Mouse (Mus musculus) urinary bladder, adult 18-20 months (tissue): ENCODE data around the gene Calhm3.
A peak's percentile ranks its signal among the peaks of the same experiment; 100 is the strongest.

Experiments
- DNase-seq, 2 experiments: peaks; one replicate each; pipeline ENCODE4 v3.0.0; 2022; ENCODE audit warnings: low spot score in 2 of 2, mixed read lengths in 2 of 2

Calhm3 gene

DNA sequence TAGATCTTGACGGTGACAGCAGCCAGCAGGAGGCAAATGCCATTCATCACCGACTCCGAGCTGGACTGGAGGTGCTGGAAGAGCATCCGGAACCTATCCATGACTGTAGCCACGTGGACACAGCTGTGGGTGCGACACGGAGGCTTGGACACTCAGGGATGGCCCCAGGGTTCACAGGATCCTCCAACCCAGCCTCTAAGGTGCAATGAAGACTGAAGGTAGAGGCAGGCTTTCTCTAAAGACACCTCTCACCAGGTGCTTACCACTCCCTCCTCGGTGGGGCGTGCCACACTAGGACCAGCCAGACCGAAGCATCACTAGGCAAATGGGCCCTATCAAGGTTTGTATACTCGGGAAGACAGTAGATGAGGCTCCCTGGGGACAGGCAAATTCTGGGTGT, at the start of gene Calhm3:
TSS of gene Calhm3 (minus strand) at position 101 of the 400 bp plus-strand sequence.
- DNase-seq: no peak

GRCm38 (mm10) chr19:47206126-47206525, 48.6 kb upstream of the Calhm3 start:
- no peak for DNase-seq

- no peak for DNase-seq
These were observed 47.1 kb upstream of the Calhm3 start for GRCm38 (mm10) chr19:47204653-47205052.

- no peak for DNase-seq
These were observed 45.5 kb upstream of the Calhm3 start for GRCm38 (mm10) chr19:47203042-47203441.

DNA sequence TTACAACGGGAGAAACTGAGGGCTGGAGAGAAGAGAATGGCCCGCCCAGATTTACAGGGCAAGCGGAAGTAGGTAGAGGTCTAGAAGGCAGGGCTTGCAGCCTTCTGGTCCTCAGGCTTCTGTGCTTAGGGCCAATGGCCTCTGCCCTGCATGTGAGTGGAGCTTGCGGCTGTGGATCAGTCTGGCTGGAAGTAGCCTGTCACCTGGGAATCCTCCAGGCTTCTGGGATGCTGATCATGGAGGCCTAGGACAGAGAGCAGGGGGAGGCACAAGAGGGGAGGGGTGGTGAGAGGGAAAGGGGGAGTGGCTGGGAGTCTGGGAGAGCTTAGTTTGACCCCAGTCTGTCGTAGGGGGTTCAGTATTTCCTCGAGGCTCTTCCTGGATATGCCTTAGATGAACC, 44.9 kb upstream of the Calhm3 start:
- DNase-seq: no peak

DNA sequence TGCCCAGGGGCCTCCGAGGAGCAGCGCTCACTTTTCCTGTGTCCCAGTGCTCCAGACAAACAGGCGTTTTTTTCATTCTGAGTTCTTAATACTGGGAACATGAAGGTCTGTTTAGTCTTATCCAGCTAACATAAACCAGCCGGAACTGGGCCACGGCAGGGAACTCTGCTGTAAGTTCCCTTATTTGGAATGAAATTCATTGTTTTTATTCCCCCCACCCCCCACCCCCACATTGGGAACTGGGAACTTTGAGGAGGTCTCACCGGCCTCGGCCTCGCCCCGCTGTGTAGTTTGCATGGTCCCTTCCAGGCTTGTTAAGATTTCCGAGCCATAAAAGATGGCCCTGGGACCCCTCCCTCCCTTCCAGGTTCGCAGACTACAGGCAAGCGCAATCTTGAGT, 44.4 kb upstream of the Calhm3 start:
- DNase-seq: no peak

DNA sequence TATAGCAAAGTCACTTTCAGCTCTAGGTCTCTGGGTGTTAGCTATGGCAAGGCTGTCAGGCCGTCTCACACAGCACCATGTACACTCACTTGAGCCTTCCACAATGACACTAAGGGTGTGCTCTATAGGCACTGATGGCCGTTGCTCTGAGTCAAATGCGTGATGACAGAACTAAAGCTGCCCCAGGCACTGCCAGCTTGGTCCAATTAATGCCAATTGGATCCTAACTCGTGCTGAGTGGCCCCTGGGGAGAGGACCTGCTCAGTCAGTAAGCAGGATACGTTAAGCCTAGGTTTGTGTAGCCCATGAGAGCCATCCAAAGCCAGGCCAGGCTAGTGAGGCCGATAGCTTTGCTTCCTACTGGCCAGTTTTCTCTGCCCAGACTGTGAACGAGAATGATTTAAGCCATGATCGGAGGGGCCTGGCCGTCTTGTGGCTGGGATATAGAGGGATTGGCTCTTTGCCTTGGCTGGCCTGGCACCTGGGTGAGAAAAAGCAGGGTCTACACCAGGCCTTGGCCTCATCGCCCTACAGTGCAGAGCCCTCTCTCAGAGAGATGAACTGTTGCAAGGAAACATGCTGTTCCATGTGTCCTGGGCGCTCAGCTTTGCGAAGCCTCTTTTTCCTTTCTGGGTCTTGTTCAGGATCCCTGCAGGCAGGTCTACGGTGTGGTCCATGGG, 41.2 kb upstream of the Calhm3 start:
- no peak for DNase-seq

DNA sequence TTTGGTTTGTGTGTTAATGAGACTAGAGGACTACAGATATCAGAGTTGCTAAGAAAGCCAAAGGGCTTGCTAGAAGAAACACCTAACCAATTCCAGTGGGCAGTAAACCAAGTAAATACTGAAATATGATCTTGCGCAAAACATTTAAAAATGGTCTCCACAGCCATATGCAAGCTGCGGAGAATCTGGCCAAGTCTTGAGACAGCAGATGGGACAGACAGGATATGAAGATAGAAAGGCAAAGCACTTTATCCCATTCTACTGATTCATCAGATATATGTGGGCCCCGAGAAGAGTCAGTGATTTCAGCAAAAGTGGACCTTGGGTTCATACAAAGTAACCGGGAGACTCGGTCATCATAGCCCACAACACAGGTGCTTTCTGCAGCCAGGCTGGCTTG, 34.6 kb upstream of the Calhm3 start:
- DNase-seq: no peak

DNA sequence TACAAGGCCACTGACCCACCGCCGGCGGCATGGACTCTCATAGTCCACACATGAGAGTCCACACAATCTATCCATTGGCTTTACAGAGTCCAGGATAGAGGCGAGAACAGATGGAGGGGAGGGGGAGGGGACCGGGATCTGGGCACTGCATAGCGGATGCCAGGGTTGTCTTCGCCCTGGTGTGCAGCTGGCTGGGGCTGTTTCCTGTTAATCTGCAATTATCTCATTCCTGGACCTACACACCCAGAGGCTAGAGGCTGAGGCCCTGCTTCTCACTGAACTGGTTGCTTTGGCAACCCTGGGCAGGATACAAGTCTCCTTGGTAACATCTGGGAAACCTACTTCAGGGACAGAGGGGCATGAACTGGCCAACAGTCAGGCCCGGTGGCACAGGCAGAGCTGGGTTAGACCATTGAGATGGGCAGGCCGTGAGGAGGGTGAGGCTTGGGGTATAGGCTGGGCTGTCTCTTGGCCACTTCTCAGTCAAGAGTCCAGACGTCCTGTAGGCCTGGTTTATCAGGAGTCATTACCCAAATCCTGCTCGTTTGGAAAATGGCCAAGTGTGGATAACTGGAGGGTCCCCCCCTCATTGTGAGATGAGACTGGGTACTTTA, 31.1 kb upstream of the Calhm3 start:
- no peak for DNase-seq

GRCm38 (mm10) chr19:47186514-47187275, 29.1 kb upstream of the Calhm3 start:
- no peak for DNase-seq

DNA sequence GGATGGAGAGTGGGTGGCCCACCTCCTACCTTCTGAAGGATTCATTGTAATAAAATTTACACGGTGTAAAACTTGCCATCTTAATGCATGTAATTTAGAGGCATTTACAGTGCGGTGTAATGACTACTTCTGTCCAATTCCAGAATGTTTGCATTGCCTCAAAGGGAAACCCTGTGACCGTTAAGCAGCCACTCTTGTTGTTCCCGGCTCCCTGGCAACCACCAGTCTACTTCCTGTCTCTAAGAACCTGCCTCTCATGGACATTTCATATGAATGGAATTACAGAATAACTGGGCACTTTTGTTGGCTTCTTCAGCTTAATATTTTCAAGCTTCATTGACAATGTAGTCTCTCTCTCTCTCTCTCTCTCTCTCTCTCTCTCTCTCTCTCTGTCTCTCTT, 27.2 kb upstream of the Calhm3 start:
- DNase-seq: no peak

- DNase-seq: no peak
These were observed 26.7 kb upstream of the Calhm3 start for GRCm38 (mm10) chr19:47184221-47184620.

- no peak for DNase-seq
These were observed 22.4 kb upstream of the Calhm3 start for GRCm38 (mm10) chr19:47180011-47180410.

- peak in 1 of 2 experiments; percentile 49 for DNase-seq
These were observed 21.8 kb upstream of the Calhm3 start for GRCm38 (mm10) chr19:47179272-47179809.

DNA sequence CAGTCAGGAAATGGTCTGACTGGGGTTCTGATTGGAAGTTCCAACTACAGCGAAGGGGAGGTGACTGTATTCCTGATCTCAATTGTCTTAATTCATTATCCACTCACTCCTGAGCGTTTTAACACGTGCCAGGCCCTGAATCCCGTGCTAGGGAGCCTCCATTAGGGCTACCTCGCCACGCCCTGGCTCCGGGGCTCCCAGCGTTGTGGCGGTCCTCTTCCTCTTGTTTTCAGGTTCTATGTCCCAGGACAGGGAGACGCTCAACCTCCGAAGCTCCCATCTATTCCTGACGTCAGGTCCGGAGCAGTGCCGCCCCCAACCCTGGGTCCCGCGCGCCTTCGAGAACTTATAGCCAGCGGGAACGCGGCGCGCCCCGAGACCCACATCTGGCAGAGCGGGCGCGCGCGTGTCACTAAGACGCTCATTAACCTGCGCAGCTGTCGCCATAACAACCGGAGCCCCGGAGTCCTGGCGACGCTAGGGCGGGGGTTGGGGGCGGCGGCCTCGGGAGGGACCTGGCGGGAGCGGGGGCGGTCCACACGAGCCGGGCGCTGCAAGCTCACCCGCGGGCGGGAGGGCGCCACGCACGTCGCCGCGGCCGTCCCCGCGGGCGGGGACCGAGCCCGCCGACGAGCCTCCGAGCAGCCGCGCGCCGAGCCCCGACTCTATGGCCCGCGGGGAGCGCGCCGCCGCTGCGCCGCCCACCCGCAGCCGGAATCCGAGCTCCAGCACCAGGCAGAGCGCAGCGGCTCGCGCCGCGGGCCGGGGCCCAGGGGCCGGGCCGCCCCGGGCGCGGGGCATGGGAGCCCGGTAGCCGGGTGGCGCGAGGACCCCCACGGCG, 21.1 kb upstream of the Calhm3 start, which contains the start of gene Neurl1a:
TSS of gene Neurl1a (plus strand) at position 390 of the 841 bp plus-strand sequence.
- DNase-seq: peak; percentile 28 to 51

- no peak for DNase-seq
These were observed 20.4 kb upstream of the Calhm3 start for GRCm38 (mm10) chr19:47178001-47178400.

- DNase-seq: no peak
These were observed 19.4 kb upstream of the Calhm3 start for GRCm38 (mm10) chr19:47176916-47177505.

GRCm38 (mm10) chr19:47175472-47175871, 17.9 kb upstream of the Calhm3 start:
- DNase-seq: no peak

DNA sequence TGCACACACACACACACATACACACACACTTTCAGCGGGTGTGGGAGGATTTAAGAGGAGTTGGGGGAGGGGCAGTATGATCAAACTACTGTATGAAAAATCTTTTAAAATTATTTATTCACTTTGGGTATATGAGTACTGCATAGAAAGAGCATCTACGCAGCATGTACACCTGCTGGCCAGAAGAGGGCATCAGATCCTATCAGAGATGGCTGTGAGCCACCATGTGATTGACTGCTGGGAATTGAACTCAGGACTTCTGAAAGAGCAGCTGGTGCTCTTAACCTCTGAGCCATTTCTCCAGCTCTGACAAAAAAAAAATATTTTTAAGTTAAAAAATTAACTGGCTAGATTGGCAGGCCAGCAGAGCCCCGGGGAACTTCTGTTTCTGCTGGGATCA, 17.0 kb upstream of the Calhm3 start:
- no peak for DNase-seq

GRCm38 (mm10) chr19:47168793-47169412, 11.3 kb upstream of the Calhm3 start:
- DNase-seq: peak; percentile 67 to 84

- DNase-seq: peak in 1 of 2 experiments; percentile 35
These were observed 10.7 kb upstream of the Calhm3 start for GRCm38 (mm10) chr19:47168223-47168622.
